Mouse (Mus musculus): ENCODE measurements around the gene Cenpw. TPM values are rescaled to one million over a fixed set of nuclear protein-coding genes. Genes with fewer than 3 reads are reported as not detected.

Cenpw gene
- polyA plus RNA-seq (2012; rRNA removed), result 3.3 and 3.7 TPM in 2 replicates

GRCm38 (mm10) chr10:30199916-30200826 is at the start of gene Cenpw:
Cenpw (minus strand) TSS chr10:30200560.

Measured in ovary, adult 2 months (tissue).